Mouse (Mus musculus): ENCODE results near the gene Prr23a2.
"Not testable (repeated sequence)": the region's sequence is repeated elsewhere in the genome, so short reads cannot be mapped to it uniquely, and the experiment has no call there.

Prr23a2 gene

DNA sequence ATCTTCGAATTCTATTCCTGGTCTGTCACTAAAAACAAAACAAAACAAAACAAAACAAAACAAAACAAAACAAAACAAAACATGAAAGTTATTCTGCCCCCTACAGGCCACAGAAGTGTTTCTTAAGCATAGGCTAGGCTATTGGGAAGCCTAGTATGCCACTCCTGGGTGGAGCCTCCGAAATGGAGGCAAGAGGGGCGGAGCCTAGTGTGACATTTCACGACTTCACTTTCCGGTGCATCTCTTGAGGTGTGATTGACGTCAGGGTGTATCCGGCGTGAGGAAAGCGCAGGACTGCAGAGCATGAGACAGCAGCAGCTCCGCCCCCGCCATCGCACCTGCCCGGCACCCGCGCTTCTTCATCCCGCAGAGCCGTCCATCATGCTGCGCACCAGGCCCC is at the start of gene Prr23a2:
Prr23a2 (plus strand) TSS at position 285 of the 400 bp plus-strand sequence.
- no peak for DNase-seq

DNA sequence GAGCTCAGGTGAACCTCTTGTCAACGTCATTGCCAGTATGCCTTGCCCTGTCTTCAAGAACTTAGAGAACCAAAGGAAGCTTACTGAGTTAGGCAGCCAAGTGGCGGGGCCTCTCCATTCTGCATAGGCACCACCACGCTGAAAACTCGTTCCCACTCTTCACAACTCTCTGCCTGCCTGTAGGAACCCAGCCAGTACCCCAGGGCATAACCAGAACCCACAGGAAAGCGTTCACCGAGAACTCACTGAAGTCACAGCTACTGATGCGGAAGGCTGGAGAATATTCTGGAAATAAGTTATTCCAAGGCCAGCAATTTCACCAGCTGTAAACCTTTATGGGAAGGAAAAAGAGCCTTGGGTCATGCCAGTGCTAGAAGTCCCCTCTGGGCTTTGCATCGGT is 48.7 kb upstream of the Prr23a2 start:
- no peak for DNase-seq

DNA sequence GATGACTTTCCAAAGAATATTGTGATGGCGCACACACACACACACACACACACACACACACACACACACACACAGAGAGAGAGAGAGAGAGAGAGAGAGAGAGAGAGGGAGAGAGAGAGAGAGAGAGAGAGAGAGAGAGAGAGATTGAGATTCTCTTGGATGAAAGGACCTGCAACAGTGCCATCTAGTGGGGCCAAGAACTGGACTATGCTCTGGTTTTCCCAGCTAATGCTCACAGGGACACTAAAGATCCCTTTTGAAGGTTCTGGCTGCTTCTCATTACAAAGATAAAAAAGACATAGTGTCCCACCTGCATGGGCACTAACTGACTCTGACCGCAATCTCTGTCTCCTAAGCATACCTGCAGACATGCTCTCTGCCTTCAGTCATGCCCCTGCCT is 46.8 kb upstream of the Prr23a2 start:
- DNase-seq = not testable (repeated sequence)

DNA sequence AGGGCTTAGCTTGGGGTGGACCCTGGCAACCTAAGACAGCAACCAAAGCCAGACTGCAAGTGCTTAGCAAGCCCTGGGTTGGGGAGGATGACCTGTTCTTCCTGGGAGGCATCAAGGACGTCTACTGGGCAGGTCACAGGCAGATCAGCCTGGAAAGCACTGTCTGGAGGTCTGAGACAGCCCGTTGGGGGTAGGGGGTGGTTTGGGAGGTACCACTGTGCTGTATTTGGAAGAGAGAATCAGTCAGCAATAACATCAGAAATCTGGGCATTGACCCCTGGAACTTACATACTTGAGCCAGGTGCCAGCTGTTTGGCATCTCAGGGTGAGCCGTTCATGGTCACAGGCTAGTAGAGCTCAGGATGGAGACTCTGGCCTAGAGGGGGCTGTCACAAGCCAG is 40.2 kb upstream of the Prr23a2 start:
- DNase-seq = no peak

DNA sequence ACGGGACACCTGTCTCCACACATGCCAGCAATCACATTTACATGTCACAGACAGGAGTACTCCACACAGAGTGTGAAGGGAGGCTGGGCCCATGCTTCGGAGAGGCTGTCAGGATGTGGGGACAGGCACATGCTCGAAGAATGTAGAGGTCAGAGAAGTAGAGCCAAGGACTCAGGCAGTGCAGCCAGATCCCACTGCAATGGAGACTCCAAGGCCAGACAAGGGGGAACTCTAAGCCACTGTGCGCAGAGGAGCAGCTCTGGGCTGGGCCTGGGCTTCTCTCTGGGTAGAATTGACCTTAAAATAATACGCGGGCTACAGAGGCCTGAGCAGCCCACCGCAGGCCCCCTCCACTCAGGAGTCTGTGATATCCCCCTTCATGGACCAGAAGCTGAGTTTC is 38.7 kb upstream of the Prr23a2 start:
- no peak for DNase-seq

DNA sequence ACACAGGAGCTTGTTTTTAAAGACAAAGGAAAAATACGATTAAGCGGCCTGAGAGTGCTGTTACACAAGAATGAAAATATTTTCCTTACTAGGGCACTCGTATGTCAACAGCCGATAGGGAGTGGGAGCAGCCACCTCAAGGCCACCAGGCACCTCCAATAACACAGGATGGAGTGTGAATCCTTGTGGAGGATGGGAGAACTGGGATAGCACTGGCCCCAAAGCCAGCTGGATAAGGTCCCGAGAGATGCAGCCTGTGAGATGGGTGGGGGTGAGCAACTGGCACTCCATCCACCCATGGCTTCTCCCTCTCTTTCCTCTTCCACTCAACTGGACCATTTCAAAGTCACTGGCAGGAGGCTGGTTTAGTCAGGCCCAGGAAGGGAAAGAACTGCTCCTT is 37.3 kb upstream of the Prr23a2 start:
- DNase-seq = no peak

DNA sequence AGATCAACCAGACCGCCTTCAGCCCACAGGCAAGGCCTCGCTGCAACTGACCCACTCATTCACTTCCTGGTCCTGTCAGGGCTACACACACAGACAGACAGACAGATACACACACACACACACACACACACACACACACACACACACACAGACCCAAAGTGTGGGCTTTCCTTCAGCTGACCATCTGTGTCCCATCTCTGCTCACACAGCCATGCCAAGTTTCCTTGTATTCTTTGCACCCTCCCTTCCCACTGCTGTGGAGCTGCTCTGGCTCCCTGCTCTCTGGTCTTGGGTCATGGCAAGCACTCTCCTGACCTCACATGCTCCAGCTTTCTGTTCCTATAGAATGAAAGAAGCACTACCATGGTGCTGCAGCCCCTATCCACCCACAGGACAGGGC is 36.8 kb upstream of the Prr23a2 start:
- no peak for DNase-seq

DNA sequence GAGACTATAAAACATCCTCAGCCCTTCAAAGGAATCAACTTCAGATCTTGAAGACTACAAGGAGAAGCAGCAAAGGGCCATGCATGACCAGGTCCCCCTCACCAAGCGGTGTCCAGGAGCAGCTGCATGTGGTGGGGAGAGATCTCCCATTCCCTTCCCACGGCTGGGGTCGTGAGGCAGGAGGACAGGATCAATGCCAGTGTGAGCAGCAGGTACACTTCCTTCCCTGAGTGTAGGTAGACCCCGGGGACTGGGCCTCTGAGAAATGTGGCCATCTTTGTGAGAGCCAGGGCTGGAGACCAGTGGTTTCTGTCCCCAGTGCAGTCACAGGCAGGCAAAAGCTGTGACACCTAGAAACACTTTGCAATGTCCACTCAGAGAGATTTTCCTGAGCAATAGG is 35.8 kb upstream of the Prr23a2 start:
- DNase-seq = no peak

DNA sequence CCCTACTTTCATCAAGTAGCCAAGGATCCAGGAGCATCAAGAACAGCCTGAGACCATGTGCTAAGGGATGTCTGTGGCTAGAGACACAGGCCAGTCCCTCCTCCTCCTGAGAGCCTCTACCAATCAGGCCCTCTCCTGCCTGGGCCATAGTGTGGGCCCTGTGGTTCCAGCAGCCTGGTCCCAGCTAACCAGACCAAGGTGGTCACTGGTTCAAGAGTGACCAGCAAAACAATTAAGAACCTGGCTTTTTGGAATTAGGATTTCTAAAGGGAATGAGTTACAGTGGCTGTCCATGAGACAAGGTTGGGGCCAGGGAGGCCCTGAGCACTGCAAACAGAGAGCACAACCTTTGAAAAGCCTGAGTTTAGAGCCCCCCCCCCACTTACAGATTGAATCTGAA is 35.2 kb upstream of the Prr23a2 start:
- DNase-seq = no peak

DNA sequence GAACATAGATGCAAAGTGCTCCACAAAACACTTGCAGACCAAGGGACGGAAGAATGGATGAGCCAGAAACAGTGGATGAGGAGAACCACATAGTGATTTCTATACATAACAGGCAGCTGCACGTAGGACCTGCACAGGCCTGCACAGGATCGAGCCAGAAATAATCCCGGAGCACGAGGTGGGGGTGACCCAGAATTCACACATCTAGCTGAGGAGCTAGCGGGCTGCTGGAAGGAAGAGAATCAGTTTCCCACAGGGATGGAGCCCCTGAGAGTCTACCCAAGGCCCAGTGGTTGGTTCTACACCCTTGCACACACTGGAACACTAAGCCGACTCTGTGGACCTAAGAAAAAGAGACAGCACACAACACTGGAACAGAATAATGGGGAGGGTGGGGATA is 32.5 kb upstream of the Prr23a2 start:
- DNase-seq = no peak

DNA sequence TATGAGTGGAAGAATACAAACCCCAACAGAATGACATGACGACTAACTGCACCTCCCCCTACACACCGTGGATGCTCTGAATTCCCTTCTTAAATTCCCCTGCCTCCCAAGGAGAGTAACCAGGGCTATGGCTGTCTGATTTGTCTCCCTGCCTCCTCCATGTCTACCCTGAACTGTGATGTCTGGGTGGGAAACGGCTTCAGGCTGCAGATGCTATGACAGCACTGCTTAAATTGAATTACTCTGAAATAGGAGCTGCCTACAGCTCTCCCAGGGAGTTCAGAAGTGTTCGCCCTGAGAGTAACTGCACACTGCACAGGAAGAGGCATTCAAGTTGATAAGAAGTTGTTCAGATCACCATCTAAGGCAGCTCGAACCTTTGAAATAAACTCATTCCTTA is 26.8 kb upstream of the Prr23a2 start:
- DNase-seq = no peak

DNA sequence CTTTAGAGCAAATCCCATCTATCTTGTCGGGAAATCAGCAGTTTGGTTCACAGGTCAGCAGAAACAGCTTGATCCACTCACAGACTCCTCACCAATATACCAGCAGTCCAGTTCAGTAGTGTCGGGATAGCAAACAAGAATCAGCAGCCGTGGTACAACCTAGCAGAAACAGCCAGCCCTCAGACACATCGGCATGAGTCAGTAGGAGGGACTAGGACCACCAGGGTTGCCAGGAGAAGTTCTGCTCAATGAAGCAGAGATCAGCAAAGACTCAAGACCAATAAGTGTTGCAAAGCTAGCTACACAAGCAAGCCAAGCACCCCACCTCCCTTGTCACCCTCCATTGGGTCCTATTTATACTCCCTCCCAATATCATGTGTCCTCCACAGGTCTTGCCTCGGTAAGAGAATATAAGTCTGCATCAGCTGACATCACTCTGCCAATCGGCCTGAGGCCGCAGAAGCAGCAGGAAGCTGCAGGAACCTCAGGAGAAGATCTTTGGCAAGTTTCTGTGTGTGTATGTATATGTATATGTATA is 18.7 kb upstream of the Prr23a2 start:
- DNase-seq = no peak

DNA sequence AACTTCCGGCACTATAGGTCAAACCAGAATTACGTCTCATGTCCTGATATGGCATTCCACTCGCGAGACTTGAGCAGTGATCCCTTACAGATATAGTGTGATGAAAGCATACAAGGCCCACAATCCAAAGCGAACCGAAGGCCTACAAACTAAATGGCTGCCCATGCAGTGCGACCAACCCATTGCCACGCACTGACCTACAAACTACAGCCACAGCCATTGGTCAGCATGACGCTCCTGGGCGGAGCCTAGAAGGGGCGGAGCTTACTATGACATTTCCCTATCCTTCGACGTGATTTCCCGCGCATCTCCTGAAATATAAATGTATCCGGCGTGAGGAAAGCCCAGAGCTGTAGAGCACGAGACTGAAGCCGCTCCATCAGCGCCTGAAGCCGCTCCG is 14.2 kb upstream of the Prr23a2 start, which contains the start of gene Prr23a1:
Prr23a1 (plus strand) TSS at position 387 of the 400 bp plus-strand sequence.
- no peak for DNase-seq

DNA sequence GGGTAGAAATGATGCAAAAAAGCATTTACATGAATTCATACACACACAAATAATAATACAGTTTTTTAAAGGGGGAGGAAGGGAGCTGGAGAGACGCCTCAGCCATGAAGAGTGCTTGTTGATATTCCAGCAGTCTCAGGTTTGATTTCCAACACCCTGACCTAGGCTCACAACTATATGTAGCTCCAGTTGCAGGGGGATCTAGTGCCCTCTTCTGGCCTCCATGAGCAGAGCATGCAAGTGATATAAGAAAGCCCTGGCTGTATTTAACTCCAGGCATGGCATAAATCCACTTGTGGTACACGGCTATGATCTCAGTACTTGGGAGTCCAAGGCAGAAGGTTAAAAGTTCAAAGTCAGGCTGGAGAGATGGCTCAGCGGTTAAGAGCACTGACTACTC is 7.2 kb downstream of the Prr23a2 start:
- DNase-seq = no peak

DNA sequence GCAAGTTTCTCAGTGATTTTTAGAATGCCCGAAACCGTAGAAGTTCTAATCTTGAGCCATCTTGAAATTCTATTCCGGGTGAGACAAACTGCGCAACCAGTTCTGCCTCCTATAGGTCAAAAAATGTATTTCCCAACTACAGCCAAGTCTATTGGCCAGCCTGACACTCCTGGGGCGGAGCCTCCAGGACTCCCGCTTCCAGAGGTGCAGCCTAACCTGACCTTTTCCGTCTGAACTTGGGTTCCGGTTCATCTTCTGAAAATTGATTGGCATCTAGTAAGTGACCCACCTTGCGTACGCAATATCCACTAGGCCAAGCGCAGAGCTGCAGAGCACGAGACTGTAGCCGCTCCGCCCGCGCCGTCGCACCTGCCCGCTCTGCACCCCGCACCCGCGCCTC is 8.3 kb downstream of the Prr23a2 start, which contains the start of gene Prr23a3:
Prr23a3 (plus strand) TSS at position 197 of the 400 bp plus-strand sequence.
- DNase-seq = no peak

DNA sequence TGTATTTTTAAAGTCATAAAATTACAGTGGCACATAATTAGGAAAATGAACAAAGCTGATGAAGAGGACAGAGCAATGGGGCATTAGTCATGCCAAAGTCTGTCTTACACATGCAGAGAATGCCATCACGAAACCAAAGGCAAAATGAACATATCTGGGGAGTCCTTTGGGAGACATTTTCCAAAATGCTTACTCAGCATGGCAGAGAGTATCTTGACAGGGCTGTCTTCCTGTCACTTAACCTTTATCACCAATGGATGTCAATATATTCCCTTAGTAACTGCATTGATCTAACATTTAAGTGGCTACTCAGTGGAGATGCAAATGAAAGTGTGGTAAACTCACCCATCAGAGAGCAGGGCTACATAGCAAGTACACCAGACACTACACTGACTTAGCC is 45.2 kb downstream of the Prr23a2 start:
- DNase-seq = no peak

DNA sequence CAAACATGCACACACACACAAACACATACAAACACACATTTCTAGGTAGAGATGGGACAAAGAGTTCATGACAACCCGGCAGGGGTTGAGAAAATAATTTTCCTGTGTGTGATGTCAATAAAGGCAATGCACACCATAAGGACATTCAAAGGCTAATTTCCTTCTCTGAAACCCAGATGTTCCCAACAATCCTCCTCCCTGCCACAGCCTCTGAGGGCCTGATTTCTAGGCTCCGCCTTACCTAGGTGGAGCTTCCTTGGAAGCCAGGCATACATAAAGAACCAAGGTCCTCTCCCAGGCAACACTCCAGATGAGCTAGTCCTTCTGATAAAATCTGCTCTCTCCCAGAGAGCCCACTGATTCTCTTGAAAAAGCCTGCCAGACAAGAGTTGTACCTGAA is 46.5 kb downstream of the Prr23a2 start, which contains the start of gene 7420426K07Rik:
7420426K07Rik (plus strand) TSS at position 301 of the 400 bp plus-strand sequence.
- DNase-seq = no peak

Data from cerebellum, adult 8-10 months (tissue).